Mouse (Mus musculus) heart, embryonic 15.5 days (tissue): ENCODE measurements at regions not wholly inside any gene's neighbourhood (a gene's known extent, or its start where the extent isn't known, plus 50 kb on each side); places are given as distances from the start of the nearest gene placed in this dataset.

ENCODE experiments used
- ATAC-seq: fragments of 200-750 bp; cut with Nextera tagmentation; replicated peaks from 2 replicates; pipeline ENCODE4 v1.8.0; 2017; ENCODE audit warnings: low read depth, moderate TSS enrichment; ENCODE audit not compliant: insufficient number of reproducible peaks, insufficient read depth, low FRiP score
- H3K27ac ChIP-seq: fragments of 300-500 bp; sonication (generic); 2 replicates; pipeline ENCODE4 v1.5.1; 2015; ENCODE audit warnings: mild to moderate bottlenecking, inconsistent platforms
- H3K27me3 ChIP-seq: fragments of 300-500 bp; sonication (generic); 2 replicates; pipeline ENCODE4 v1.6.1; 2015; ENCODE audit warnings: inconsistent platforms
- H3K36me3 ChIP-seq: fragments of 300-500 bp; sonication (generic); 2 replicates; pipeline ENCODE4 v1.6.1; 2015; ENCODE audit warnings: mild to moderate bottlenecking, inconsistent platforms
- H3K4me1 ChIP-seq: fragments of 300-500 bp; sonication (generic); replicated peaks from 2 replicates; pipeline ENCODE4 v1.6.1; 2015; ENCODE audit warnings: inconsistent platforms
- H3K4me2 ChIP-seq: fragments of 300-500 bp; sonication (generic); 2 replicates; pipeline ENCODE4 v1.6.1; 2015; ENCODE audit warnings: inconsistent platforms, mild to moderate bottlenecking, moderate library complexity
- H3K4me3 ChIP-seq: fragments of 300-500 bp; sonication (generic); 2 replicates; pipeline ENCODE4 v1.5.1; 2015; ENCODE audit warnings: mild to moderate bottlenecking, inconsistent platforms
- H3K9ac ChIP-seq: fragments of 300-500 bp; sonication (generic); 2 replicates; pipeline ENCODE4 v1.6.1; 2015; ENCODE audit warnings: mild to moderate bottlenecking, inconsistent platforms
- H3K9me3 ChIP-seq: fragments of 300-500 bp; sonication (generic); replicated peaks from 2 replicates; pipeline ENCODE4 v1.6.1; 2016; ENCODE audit warnings: inconsistent platforms
- WGBS: fragments of 180-500 bp; shearing (Covaris S2); methylation state at CpG from one replicate; pipeline ENCODE4 v1.1.7; 2015; ENCODE audit warnings: mixed read lengths; 5-methylcytosine and 5-hydroxymethylcytosine counted together

GRCm38 (mm10) chr5:126019781-126020180, 488.2 kb downstream of the Tmem132b start:
- Histone ChIP-seq H3K9me3 (no peaks in the 10 kb centered on the region), H3K4me2 (no peak overlapping the region), H3K9ac (no peak overlapping the region), H3K27ac (no peak overlapping the region), H3K4me3 (no peak overlapping the region), H3K4me1 (no peaks in the 10 kb centered on the region), H3K36me3 (no peaks in the 10 kb centered on the region), H3K27me3 (no peaks in the 10 kb centered on the region)
- ATAC-seq: no peak
- 79% methylated on average over 8 of the region's 8 CpGs for WGBS

GRCm38 (mm10) chr5:126023906-126024305, 492.3 kb downstream of the Tmem132b start:
- Histone ChIP-seq H3K4me3 (no peak overlapping the region), H3K27me3 (no peaks in the 10 kb centered on the region), H3K4me2 (no peak overlapping the region), H3K27ac (no peak overlapping the region), H3K9me3 (no peaks in the 10 kb centered on the region), H3K36me3 (no peaks in the 10 kb centered on the region), H3K4me1 (no peaks in the 10 kb centered on the region), H3K9ac (no peak overlapping the region)
- ATAC-seq: no peak
- 46% methylated on average over 2 of the region's 2 CpGs for WGBS

- no peaks in the 10 kb centered on the region for H3K27me3 ChIP-seq
- no peak for ATAC-seq
- no peak overlapping the region for H3K9ac ChIP-seq
- H3K36me3 ChIP-seq: no peaks in the 10 kb centered on the region
- H3K9me3 ChIP-seq: no peaks in the 10 kb centered on the region
- H3K4me3 ChIP-seq: no peak overlapping the region
- H3K27ac ChIP-seq: no peak overlapping the region
- 66% methylated on average over 1 of the region's 1 CpGs for WGBS
- no peaks in the 10 kb centered on the region for H3K4me1 ChIP-seq
- H3K4me2 ChIP-seq: no peak overlapping the region
Measured at GRCm38 (mm10) chr5:126034846-126035245, 503.3 kb downstream of the Tmem132b start.

GRCm38 (mm10) chr5:126036686-126037085, 505.1 kb downstream of the Tmem132b start:
- Histone ChIP-seq H3K27me3 (no peaks in the 10 kb centered on the region), H3K9me3 (no peaks in the 10 kb centered on the region), H3K27ac (no peak overlapping the region), H3K4me3 (no peak overlapping the region), H3K36me3 (no peaks in the 10 kb centered on the region), H3K4me2 (no peak overlapping the region), H3K9ac (no peak overlapping the region), H3K4me1 (no peaks in the 10 kb centered on the region)
- WGBS: 5% methylated on average over 1 of the region's 1 CpGs
- ATAC-seq: no peak

GRCm38 (mm10) chr5:126045761-126046160, 514.2 kb downstream of the Tmem132b start:
- Histone ChIP-seq H3K9me3 (no peaks in the 10 kb centered on the region; the same call in 1 of the 2 replicates), H3K27ac (no peak overlapping the region), H3K4me2 (no peak overlapping the region), H3K27me3 (no peaks in the 10 kb centered on the region), H3K4me3 (no peak overlapping the region), H3K9ac (no peak overlapping the region), H3K36me3 (no peaks in the 10 kb centered on the region), H3K4me1 (no peaks in the 10 kb centered on the region)
- 68% methylated on average over 3 of the region's 3 CpGs for WGBS
- no peak for ATAC-seq

GRCm38 (mm10) chr5:126063644-126064043, 532.1 kb downstream of the Tmem132b start:
- H3K4me1 ChIP-seq: no peaks in the 10 kb centered on the region
- no peak overlapping the region for H3K4me3 ChIP-seq
- H3K4me2 ChIP-seq: no peak overlapping the region
- no peak overlapping the region for H3K27ac ChIP-seq
- no peak for ATAC-seq
- 0 out of 2 replicates have a peak, but pooled peaks cover 4% of the 10 kb centered on the region for H3K9me3 ChIP-seq
- no peaks in the 10 kb centered on the region for H3K27me3 ChIP-seq
- no peak overlapping the region for H3K9ac ChIP-seq
- H3K36me3 ChIP-seq: no peaks in the 10 kb centered on the region

- no peaks in the 10 kb centered on the region; the same call in 1 of the 2 replicates for H3K9me3 ChIP-seq
- no peak overlapping the region for H3K9ac ChIP-seq
- H3K4me1 ChIP-seq: no peaks in the 10 kb centered on the region
- H3K4me2 ChIP-seq: no peak overlapping the region
- no peaks in the 10 kb centered on the region for H3K27me3 ChIP-seq
- no peak overlapping the region for H3K27ac ChIP-seq
- no peak for ATAC-seq
- WGBS: 46% methylated on average over 7 of the region's 7 CpGs
- no peak overlapping the region for H3K4me3 ChIP-seq
- H3K36me3 ChIP-seq: no peaks in the 10 kb centered on the region
Measured at GRCm38 (mm10) chr5:126079281-126079838, 547.8 kb downstream of the Tmem132b start.

GRCm38 (mm10) chr5:126088251-126088914, 556.8 kb downstream of the Tmem132b start:
- Histone ChIP-seq H3K27me3 (no peaks in the 10 kb centered on the region), H3K27ac (no peak overlapping the region), H3K4me3 (no peak overlapping the region), H3K4me1 (no peaks in the 10 kb centered on the region), H3K4me2 (no peak overlapping the region), H3K9me3 (no peaks in the 10 kb centered on the region), H3K9ac (no peak overlapping the region), H3K36me3 (no peaks in the 10 kb centered on the region)
- WGBS: 61% methylated on average over 4 of the region's 4 CpGs
- ATAC-seq: no peak

GRCm38 (mm10) chr5:126093196-126093595, 561.6 kb downstream of the Tmem132b start:
- Histone ChIP-seq H3K9ac (no peak overlapping the region), H3K36me3 (no peaks in the 10 kb centered on the region), H3K9me3 (no peaks in the 10 kb centered on the region), H3K4me1 (no peaks in the 10 kb centered on the region), H3K27me3 (no peaks in the 10 kb centered on the region), H3K4me3 (no peak overlapping the region), H3K27ac (no peak overlapping the region), H3K4me2 (no peak overlapping the region)
- 79% methylated on average over 5 of the region's 5 CpGs for WGBS
- no peak for ATAC-seq

- H3K4me3 ChIP-seq: no peak overlapping the region
- no peaks in the 10 kb centered on the region for H3K27me3 ChIP-seq
- no peaks in the 10 kb centered on the region for H3K9me3 ChIP-seq
- no peaks in the 10 kb centered on the region for H3K36me3 ChIP-seq
- no peaks in the 10 kb centered on the region for H3K4me1 ChIP-seq
- 70% methylated on average over 6 of the region's 6 CpGs for WGBS
- no peak for ATAC-seq
- H3K9ac ChIP-seq: no peak overlapping the region
- H3K4me2 ChIP-seq: no peak overlapping the region
- no peak overlapping the region for H3K27ac ChIP-seq
Measured at GRCm38 (mm10) chr5:126096616-126097261, 565.2 kb downstream of the Tmem132b start.

GRCm38 (mm10) chr5:126097262-126097628, 565.7 kb downstream of the Tmem132b start:
- no peak overlapping the region for H3K27ac ChIP-seq
- no peak overlapping the region for H3K4me2 ChIP-seq
- no peaks in the 10 kb centered on the region for H3K4me1 ChIP-seq
- H3K9me3 ChIP-seq: no peaks in the 10 kb centered on the region
- no peaks in the 10 kb centered on the region for H3K27me3 ChIP-seq
- H3K36me3 ChIP-seq: no peaks in the 10 kb centered on the region
- H3K4me3 ChIP-seq: no peak overlapping the region
- ATAC-seq: no peak
- no peak overlapping the region for H3K9ac ChIP-seq

- Histone ChIP-seq H3K4me1 (no peaks in the 10 kb centered on the region), H3K9me3 (no peaks in the 10 kb centered on the region), H3K4me3 (no peak overlapping the region), H3K27ac (no peak overlapping the region), H3K27me3 (no peaks in the 10 kb centered on the region), H3K4me2 (no peak overlapping the region), H3K36me3 (no peaks in the 10 kb centered on the region), H3K9ac (no peak overlapping the region)
- WGBS: 57% methylated on average over 7 of the region's 7 CpGs
- ATAC-seq: no peak
Measured at GRCm38 (mm10) chr5:126098433-126098832, 566.9 kb downstream of the Tmem132b start.
